Mouse (Mus musculus): ENCODE results near the gene Gtf2i. TPM values are rescaled to one million over a fixed set of nuclear protein-coding genes. Genes with fewer than 3 reads are reported as not detected.

Gtf2i gene
- polyA plus RNA-seq, 1 experiment from 2014 or later = 230 TPM

- in situ Hi-C loops (cut with MboI; ENCODE audit: low pct_unique_long_range_greater_than_20kb) = no loop called here
- DNase-seq (ENCODE audit: low read depth, low spot score) (no peak), ATAC-seq (no peak)
- TF ChIP-seq CTCF (IDR thresholded peaks at IDR 0.05) = no peak
- POLR2A ChIA-PET = interaction anchor here (0.6 to 0.9 kb wide), 2 partner anchors 16 to 47 kb away, joined by 3 to 4 read pairs; no protein-coding TSS in a partner anchor
- CTCF ChIA-PET = interaction anchor here (1.8 kb wide), 1 partner anchor 137 kb away, joined by 4 read pairs; no protein-coding TSS in a partner anchor
- H3K27me3 ChIP-seq = no peaks in the 10 kb centered on the region
These were observed 2.6 kb downstream of the Gtf2i start for GRCm38 (mm10) chr5:134311894-134312411.

- ChIA-PET CTCF (interaction anchor here (1.1 kb wide), 1 partner anchor 9 kb away, joined by 3 read pairs; no protein-coding TSS in a partner anchor), POLR2A (no interaction called here)
- ATAC-seq (no peak), DNase-seq (ENCODE audit: low read depth, low spot score) (no peak)
- no peak for TF ChIP-seq CTCF (IDR thresholded peaks at IDR 0.05)
- in situ Hi-C loops (cut with MboI; ENCODE audit: low pct_unique_long_range_greater_than_20kb) = no loop called here
- no peaks in the 10 kb centered on the region for H3K27me3 ChIP-seq
These were observed 4.4 kb downstream of the Gtf2i start for GRCm38 (mm10) chr5:134310201-134310600.

- in situ Hi-C loops (cut with MboI; ENCODE audit: low pct_unique_long_range_greater_than_20kb) = no loop called here
- CTCF ChIA-PET = interaction anchor here (1.4 to 1.7 kb wide), 2 partner anchors 10 to 21 kb away, joined by 4 to 5 read pairs; no protein-coding TSS in a partner anchor
These were observed 5.2 kb downstream of the Gtf2i start for GRCm38 (mm10) chr5:134309345-134309744.

GRCm38 (mm10) chr5:134304639-134305038 is 9.9 kb downstream of the Gtf2i start:
- TF ChIP-seq CTCF (IDR thresholded peaks at IDR 0.05) = no peak
- ChIA-PET POLR2A (interaction anchor here (1.0 kb wide), 1 partner anchor 8 kb away, joined by 9 read pairs; no protein-coding TSS in a partner anchor), CTCF (no interaction called here)
- H3K27me3 ChIP-seq = no peaks in the 10 kb centered on the region
- ATAC-seq (no peak), DNase-seq (ENCODE audit: low read depth, low spot score) (no peak)
- in situ Hi-C loops (cut with MboI; ENCODE audit: low pct_unique_long_range_greater_than_20kb) = no loop called here

More at GRCm38 (mm10) chr5:134309345-134309744, 5.2 kb downstream of the Gtf2i start:
- POLR2A ChIA-PET = interaction anchor here (0.9 kb wide), 1 partner anchor 14 kb away, joined by 5 read pairs; no protein-coding TSS in a partner anchor
- ATAC-seq (no peak), DNase-seq (ENCODE audit: low read depth, low spot score) (no peak)
- no peaks in the 10 kb centered on the region for H3K27me3 ChIP-seq
- no peak for TF ChIP-seq CTCF (IDR thresholded peaks at IDR 0.05)

GRCm38 (mm10) chr5:134295277-134296050 is 19.1 kb downstream of the Gtf2i start:
- in situ Hi-C loops (cut with MboI; ENCODE audit: low pct_unique_long_range_greater_than_20kb) = no loop called here
- peak; percentile 86 for ATAC-seq
- POLR2A ChIA-PET = interaction anchor here (0.6 to 1.8 kb wide), 5 partner anchors 11 to 27 kb away, joined by 3 to 8 read pairs (median 5); no protein-coding TSS in a partner anchor
- CTCF ChIA-PET = interaction anchor here (0.9 to 1.4 kb wide), 3 partner anchors 10 to 13 kb away, joined by 3 read pairs; no protein-coding TSS in a partner anchor
- peak; percentile 77 for DNase-seq (ENCODE audit: low read depth, low spot score)
- TF ChIP-seq CTCF (IDR thresholded peaks at IDR 0.05) = no peak
- H3K27me3 ChIP-seq = no peaks in the 10 kb centered on the region

- no peaks in the 10 kb centered on the region for H3K27me3 ChIP-seq
- ATAC-seq = no peak
- CTCF ChIA-PET = interaction anchor here (1.2 to 1.4 kb wide), 2 partner anchors 12 kb away, joined by 3 read pairs; no protein-coding TSS in a partner anchor
- in situ Hi-C loops (cut with MboI; ENCODE audit: low pct_unique_long_range_greater_than_20kb) = no loop called here
- POLR2A ChIA-PET = interaction anchor here (0.6 to 1.8 kb wide), 3 partner anchors 15 to 29 kb away, joined by 4 to 5 read pairs (median 4); no protein-coding TSS in a partner anchor
- TF ChIP-seq CTCF (IDR thresholded peaks at IDR 0.05) = no peak
- DNase-seq (ENCODE audit: low read depth, low spot score) = no peak
These were observed 20.0 kb downstream of the Gtf2i start for GRCm38 (mm10) chr5:134294606-134295005.

GRCm38 (mm10) chr5:134291096-134291495 is 23.5 kb downstream of the Gtf2i start:
- no peak for ATAC-seq
- in situ Hi-C loops (cut with MboI; ENCODE audit: low pct_unique_long_range_greater_than_20kb) = no loop called here
- CTCF ChIA-PET = interaction anchor here (0.8 kb wide), 1 partner anchor 9 kb away, joined by 3 read pairs; no protein-coding TSS in a partner anchor
- H3K27me3 ChIP-seq = no peaks in the 10 kb centered on the region
- DNase-seq (ENCODE audit: low read depth, low spot score) = no peak
- no peak for TF ChIP-seq CTCF (IDR thresholded peaks at IDR 0.05)
- POLR2A ChIA-PET = interaction anchor here (1.2 kb wide), 1 partner anchor 9 kb away, joined by 3 read pairs; no protein-coding TSS in a partner anchor

- ATAC-seq (no peak), DNase-seq (ENCODE audit: low read depth, low spot score) (no peak)
- in situ Hi-C loops (cut with MboI; ENCODE audit: low pct_unique_long_range_greater_than_20kb) = no loop called here
- no peaks in the 10 kb centered on the region for H3K27me3 ChIP-seq
- ChIA-PET CTCF (interaction anchor here (1.5 kb wide), 1 partner anchor 28 kb away, joined by 3 read pairs; no protein-coding TSS in a partner anchor), POLR2A (no interaction called here)
- no peak for TF ChIP-seq CTCF (IDR thresholded peaks at IDR 0.05)
These were observed 24.5 kb downstream of the Gtf2i start for GRCm38 (mm10) chr5:134289935-134290560.

- ChIA-PET POLR2A (no interaction called here), CTCF (no interaction called here)
- in situ Hi-C loops (cut with MboI; ENCODE audit: low pct_unique_long_range_greater_than_20kb) = no loop called here
- TF ChIP-seq CTCF (IDR thresholded peaks at IDR 0.05) = no peak
- no peaks in the 10 kb centered on the region for H3K27me3 ChIP-seq
- no peak for DNase-seq (ENCODE audit: low read depth, low spot score)
- no peak for ATAC-seq
These were observed 26.5 kb downstream of the Gtf2i start for GRCm38 (mm10) chr5:134288071-134288470.

- ATAC-seq = no peak
- ChIA-PET POLR2A (no interaction called here), CTCF (interaction anchor here (1.8 kb wide), 1 partner anchor 21 kb away, joined by 4 read pairs; no protein-coding TSS in a partner anchor)
- no peak for TF ChIP-seq CTCF (IDR thresholded peaks at IDR 0.05)
- in situ Hi-C loops (cut with MboI; ENCODE audit: low pct_unique_long_range_greater_than_20kb) = no loop called here
- no peaks in the 10 kb centered on the region for H3K27me3 ChIP-seq
- DNase-seq (ENCODE audit: low read depth, low spot score) = no peak
These were observed 29.6 kb downstream of the Gtf2i start for GRCm38 (mm10) chr5:134284921-134285320.
